Mouse (Mus musculus) embryonic fibroblast, embryonic 13.5 days (primary cell): ENCODE measurements around the gene Thg1l.

Experiments used
- CTCF ChIP-seq: IDR thresholded peaks from 2 replicates; pipeline ENCODE4 v1.5.1; 2011; ENCODE audit warnings: mild to moderate bottlenecking, control low read depth, low read length, moderate library complexity, borderline replicate concordance; ENCODE audit not compliant: insufficient read depth
- POLR2A ChIP-seq: IDR thresholded peaks from 2 replicates; pipeline ENCODE4 v1.6.1; 2011; ENCODE audit warnings: low read depth, mild to moderate bottlenecking, control low read depth, low read length, moderate library complexity

DNA sequence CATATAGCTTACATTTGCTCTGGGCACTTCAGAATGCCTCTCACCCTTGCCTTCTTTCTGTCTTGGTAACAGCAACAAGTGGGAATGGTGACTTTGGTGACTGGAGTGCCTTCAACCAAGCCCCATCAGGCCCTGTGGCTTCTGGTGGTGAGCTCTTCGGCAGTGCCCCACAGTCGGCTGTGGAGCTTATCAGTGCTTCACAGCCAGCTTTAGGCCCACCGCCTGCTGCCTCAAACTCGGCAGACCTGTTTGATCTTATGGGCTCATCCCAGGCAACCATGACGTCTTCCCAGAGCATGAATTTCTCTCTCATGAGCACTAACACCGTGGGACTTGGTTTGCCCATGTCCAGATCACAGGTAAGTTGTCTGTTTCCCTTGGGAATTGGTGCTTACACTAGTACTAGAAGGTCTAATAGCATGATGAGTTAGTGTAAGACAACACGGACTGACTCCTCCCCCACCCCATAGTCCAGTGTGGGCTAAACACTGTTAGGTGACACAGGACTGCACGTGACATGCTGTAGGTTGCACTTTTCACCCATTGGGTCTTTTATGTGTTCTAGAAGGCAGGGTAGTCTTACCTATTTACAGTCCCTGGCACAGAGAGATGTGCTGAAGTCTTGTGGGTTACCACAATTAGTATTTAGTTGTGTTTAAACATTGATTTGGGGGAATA, 49.0 kb downstream of the Thg1l start:
- TF ChIP-seq CTCF (no peak), POLR2A (no peak)
